Mouse (Mus musculus) E14TG2a.4 (cell line): ENCODE data around the gene Gal3st3.

Experiments used
- CTCF ChIP-seq: conservative IDR thresholded peaks from 2 replicates; pipeline ENCODE4 v1.5.1; 2014; ENCODE audit warnings: low read length
- NANOG ChIP-seq: IDR thresholded peaks from 2 replicates; pipeline ENCODE4 v1.6.1; 2014; ENCODE audit warnings: borderline replicate concordance, low read length, mixed read lengths
- POU5F1 ChIP-seq: IDR thresholded peaks from 2 replicates; pipeline ENCODE4 v1.6.1; 2014; ENCODE audit warnings: low read length, borderline replicate concordance

DNA sequence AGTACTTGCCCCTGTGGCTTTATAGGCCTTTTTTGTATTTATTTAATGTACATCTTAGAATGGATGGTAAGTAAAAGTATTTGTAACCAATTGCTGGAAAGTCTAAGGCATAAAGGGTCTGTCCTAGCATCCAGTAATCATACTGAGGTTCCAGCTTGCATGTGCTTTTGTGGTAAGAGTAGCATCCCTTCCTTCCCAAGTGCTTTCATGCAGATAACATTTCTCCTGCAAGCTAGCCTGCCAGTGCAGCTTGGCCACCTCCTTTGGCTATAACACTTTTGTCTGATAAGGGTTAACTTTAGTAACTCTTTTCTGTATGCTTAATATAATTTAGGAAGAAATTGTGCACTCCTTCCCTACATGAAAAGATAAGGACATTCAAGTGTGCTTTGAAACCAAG, 30.1 kb upstream of the Gal3st3 start:
- no peak for TF ChIP-seq CTCF
- no peak for TF ChIP-seq NANOG
- no peak for TF ChIP-seq POU5F1
